Mouse (Mus musculus) erythroblast, embryonic 14.5 days (primary cell): ENCODE results near the gene Smim24. TPM values are rescaled to one million over a fixed set of nuclear protein-coding genes. Genes with fewer than 3 reads are reported as not detected.

Experiments used
- H3K27me3 ChIP-seq: 2 replicates; pipeline ENCODE4 v1.6.1; 2012; ENCODE audit warnings: inconsistent platforms; ENCODE audit not compliant: control insufficient read depth
- H3K36me3 ChIP-seq: 2 replicates; pipeline ENCODE4 v1.6.1; 2012; ENCODE audit warnings: mild to moderate bottlenecking, inconsistent platforms; ENCODE audit not compliant: control insufficient read depth
- H3K4me1 ChIP-seq: 2 replicates; pipeline ENCODE4 v1.6.1; 2012; ENCODE audit warnings: inconsistent platforms; ENCODE audit not compliant: control insufficient read depth
- H3K4me3 ChIP-seq: replicated peaks from 2 replicates; pipeline ENCODE3; 2012; ENCODE audit warnings: moderate library complexity, mild to moderate bottlenecking, inconsistent platforms
- H3K9me3 ChIP-seq: 2 replicates; pipeline ENCODE4 v1.6.1; 2012; ENCODE audit warnings: low read length, inconsistent platforms, mixed read lengths; ENCODE audit not compliant: control insufficient read depth
- GATA1 ChIP-seq: IDR thresholded peaks from 2 replicates; pipeline ENCODE4 v1.6.1; 2012; ENCODE audit warnings: low read length, inconsistent platforms, mixed read lengths
- TAL1 ChIP-seq: IDR thresholded peaks from 3 replicates; pipeline ENCODE4 v1.6.1; 2012; ENCODE audit warnings: low read length, inconsistent platforms, mixed read lengths
- polyA plus RNA-seq: library from polyadenylated mRNA; stranded (reverse); fragments of >175 nt; gene quantifications from 2 replicates; pipeline ENCODE4 v1.2.3, GENCODE M21; 2012

The Smim24 gene
- polyA plus RNA-seq, 1 experiment = not detected

- H3K4me1 ChIP-seq = peaks cover 8% of the 10 kb centered on the region
Measured at GRCm38 (mm10) chr10:81421797-81422100, 28.9 kb downstream of the Smim24 start.

GRCm38 (mm10) chr10:81422191-81422590, 29.3 kb downstream of the Smim24 start:
- peaks cover 56% of the 10 kb centered on the region for H3K27me3 ChIP-seq
- no peaks in the 10 kb centered on the region; the same call in 1 of the 2 replicates for H3K36me3 ChIP-seq
- peaks cover 11% of the 10 kb centered on the region for H3K4me1 ChIP-seq
- TF ChIP-seq TAL1 (no peak), GATA1 (no peak)
- no peaks in the 10 kb centered on the region for H3K9me3 ChIP-seq
- no peak overlapping the region for H3K4me3 ChIP-seq

More at GRCm38 (mm10) chr10:81421797-81422100, 28.9 kb downstream of the Smim24 start:
- peaks cover 55% of the 10 kb centered on the region for H3K27me3 ChIP-seq
- no peak for TF ChIP-seq TAL1
- TF ChIP-seq GATA1 = no peak
- H3K9me3 ChIP-seq = no peaks in the 10 kb centered on the region
- H3K4me3 ChIP-seq = no peak overlapping the region
- H3K36me3 ChIP-seq = no peaks in the 10 kb centered on the region; the same call in 1 of the 2 replicates

- H3K9me3 ChIP-seq = no peaks in the 10 kb centered on the region
- TF ChIP-seq GATA1 (no peak), TAL1 (no peak)
- no peaks in the 10 kb centered on the region; the same call in 1 of the 2 replicates for H3K36me3 ChIP-seq
- H3K4me3 ChIP-seq = no peak overlapping the region
- H3K4me1 ChIP-seq = peaks cover 12% of the 10 kb centered on the region
- H3K27me3 ChIP-seq = peaks cover 56% of the 10 kb centered on the region
Measured at GRCm38 (mm10) chr10:81422661-81423217, 29.9 kb downstream of the Smim24 start.

GRCm38 (mm10) chr10:81423476-81424245, 30.8 kb downstream of the Smim24 start:
- TF ChIP-seq TAL1 (no peak), GATA1 (no peak)
- H3K9me3 ChIP-seq = no peaks in the 10 kb centered on the region; the same call in 1 of the 2 replicates
- H3K4me1 ChIP-seq = peaks cover 12% of the 10 kb centered on the region
- no peaks in the 10 kb centered on the region; the same call in 1 of the 2 replicates for H3K36me3 ChIP-seq
- H3K4me3 ChIP-seq = no peak overlapping the region
- H3K27me3 ChIP-seq = peaks cover 64% of the 10 kb centered on the region

- Histone ChIP-seq H3K4me3 (no peak overlapping the region), H3K4me1 (peaks cover 14% of the 10 kb centered on the region), H3K27me3 (peaks cover 68% of the 10 kb centered on the region), H3K36me3 (no peaks in the 10 kb centered on the region; the same call in 1 of the 2 replicates), H3K9me3 (no peaks in the 10 kb centered on the region; the same call in 1 of the 2 replicates)
- TF ChIP-seq GATA1 (no peak), TAL1 (no peak)
Measured at GRCm38 (mm10) chr10:81424246-81425051, 31.6 kb downstream of the Smim24 start.

- no peaks in the 10 kb centered on the region; the same call in 1 of the 2 replicates for H3K9me3 ChIP-seq
- no peaks in the 10 kb centered on the region; the same call in 1 of the 2 replicates for H3K36me3 ChIP-seq
- H3K4me3 ChIP-seq = no peak overlapping the region
- no peak for TF ChIP-seq TAL1
- TF ChIP-seq GATA1 = no peak
- H3K4me1 ChIP-seq = peaks cover 22% of the 10 kb centered on the region
- peaks cover 77% of the 10 kb centered on the region for H3K27me3 ChIP-seq
Measured at GRCm38 (mm10) chr10:81425236-81425850, 32.5 kb downstream of the Smim24 start.

GRCm38 (mm10) chr10:81426081-81426671, 33.3 kb downstream of the Smim24 start:
- Histone ChIP-seq H3K36me3 (no peaks in the 10 kb centered on the region), H3K4me3 (peak overlapping the region; percentile 48), H3K4me1 (peaks cover 30% of the 10 kb centered on the region), H3K9me3 (no peaks in the 10 kb centered on the region; the same call in 1 of the 2 replicates), H3K27me3 (peaks cover 86% of the 10 kb centered on the region)
- TF ChIP-seq TAL1 = no peak
- no peak for TF ChIP-seq GATA1

GRCm38 (mm10) chr10:81426897-81427296, 34.0 kb downstream of the Smim24 start:
- H3K4me1 ChIP-seq = peaks cover 35% of the 10 kb centered on the region
- H3K36me3 ChIP-seq = no peaks in the 10 kb centered on the region
- H3K4me3 ChIP-seq = peak overlapping the region; percentile 48
- TF ChIP-seq GATA1 (no peak), TAL1 (no peak)
- H3K27me3 ChIP-seq = peaks cover 93% of the 10 kb centered on the region
- peaks cover 2% of the 10 kb centered on the region; the same call in 1 of the 2 replicates for H3K9me3 ChIP-seq
